Mouse (Mus musculus): Measurements from ENCODE around the gene Prrc2b.

Gene Prrc2b

GRCm38 (mm10) chr2:32162102-32162501, 11.2 kb downstream of the Prrc2b start:
- DNase-seq (ENCODE audit: low spot score in 2 of 2), result no peak

DNA sequence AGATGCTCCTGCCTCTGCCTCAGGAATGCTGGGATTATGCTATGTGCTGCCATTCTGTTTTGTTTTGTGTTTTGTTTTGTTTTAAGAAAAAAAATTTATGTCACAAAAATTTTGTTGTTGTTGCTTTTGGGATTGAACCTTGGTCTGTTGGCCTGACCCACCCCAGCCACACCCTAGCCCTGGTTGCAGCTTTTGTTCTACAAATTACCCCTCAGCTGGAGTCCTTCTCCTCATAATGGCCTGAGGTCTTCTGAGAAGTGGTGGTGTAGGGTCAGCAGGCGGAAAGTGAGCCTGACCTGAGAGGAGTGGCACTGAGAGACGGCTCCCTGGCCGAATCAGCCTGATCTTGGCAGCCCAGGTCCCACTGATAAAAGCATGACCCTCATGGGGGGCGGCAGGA, 11.8 kb downstream of the Prrc2b start:
- DNase-seq (ENCODE audit: low spot score in 2 of 2), result no peak

DNA sequence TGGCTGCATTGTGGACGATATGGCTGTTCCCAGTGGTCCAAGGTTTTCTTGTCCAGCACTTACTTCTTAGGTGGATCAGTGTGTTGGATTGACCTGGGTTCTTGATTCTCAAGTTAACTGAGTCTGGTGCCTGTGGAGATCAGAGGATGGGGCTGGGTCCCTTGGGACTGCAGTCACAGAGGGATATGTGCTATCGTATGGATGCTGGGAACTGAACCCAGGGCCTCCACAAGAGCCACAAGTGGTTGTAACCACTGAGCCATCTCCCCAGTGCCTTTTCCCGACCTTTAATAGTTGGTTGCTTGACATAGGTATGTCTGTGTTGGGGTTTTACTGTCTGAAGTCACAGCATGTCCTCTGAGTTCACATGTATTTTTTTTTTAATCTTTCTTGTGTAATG, 12.2 kb downstream of the Prrc2b start:
- no peak for DNase-seq (ENCODE audit: low spot score in 2 of 2)

DNA sequence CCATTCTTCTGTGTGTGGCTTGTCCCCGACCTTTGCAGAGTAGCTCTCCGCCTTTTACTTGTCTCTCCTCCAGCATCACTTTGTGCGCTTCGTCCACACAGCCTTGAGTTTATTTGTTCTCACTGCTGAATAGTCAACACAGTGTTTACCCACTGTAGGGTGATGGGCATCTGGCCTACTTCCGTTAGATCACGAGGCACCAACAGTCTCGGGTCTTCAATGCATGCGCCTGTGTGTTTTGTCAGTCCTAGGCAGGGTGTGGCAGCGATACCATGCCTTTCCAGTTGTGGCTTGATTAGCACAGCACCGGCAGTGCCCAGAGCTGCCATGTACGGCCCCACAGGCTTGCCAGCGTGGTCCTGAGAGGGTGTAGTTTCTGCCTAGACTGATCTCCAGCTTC, 13.6 kb downstream of the Prrc2b start:
- no peak for DNase-seq (ENCODE audit: low spot score in 2 of 2)

GRCm38 (mm10) chr2:32165040-32165800, 14.3 kb downstream of the Prrc2b start:
- no peak for DNase-seq (ENCODE audit: low spot score in 2 of 2)

- no peak for DNase-seq (ENCODE audit: low spot score in 2 of 2)
These were observed 15.7 kb downstream of the Prrc2b start for GRCm38 (mm10) chr2:32166581-32166980.

DNA sequence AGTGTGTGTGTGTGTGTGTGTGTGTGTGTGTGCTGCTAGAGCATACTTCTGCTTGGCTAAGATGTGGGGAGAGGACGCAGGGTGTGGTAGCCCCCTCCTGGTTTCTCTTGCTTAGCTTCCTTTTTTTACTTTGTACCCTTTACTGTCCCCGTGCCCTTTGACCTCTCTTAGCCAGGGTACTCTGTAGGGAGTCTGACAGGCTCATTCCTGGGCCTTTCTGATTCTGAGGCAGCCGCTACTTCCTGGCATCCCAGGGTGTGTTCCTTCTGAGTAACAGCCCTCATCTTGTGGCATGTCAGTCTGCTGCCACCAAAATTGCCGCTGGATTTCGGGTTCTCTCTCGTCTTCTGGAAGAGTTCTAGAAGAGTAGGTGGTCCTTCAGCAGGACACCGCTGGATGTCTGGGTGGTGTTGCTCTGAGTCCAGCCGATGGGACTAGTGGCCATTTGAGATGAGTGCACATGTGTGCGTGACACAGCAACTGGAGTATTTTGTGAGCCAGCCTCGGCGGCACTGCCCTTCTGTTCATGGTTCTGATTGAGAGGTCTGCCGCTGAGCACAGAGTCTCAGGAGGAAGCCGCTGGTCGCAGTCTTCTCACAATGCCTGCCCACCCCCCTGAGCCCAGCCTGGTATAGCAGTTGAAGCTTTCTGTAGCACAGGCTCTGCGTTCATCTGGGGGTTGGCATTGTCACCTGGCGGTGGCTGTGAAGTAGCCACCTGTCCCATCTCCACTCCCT, 16.3 kb downstream of the Prrc2b start:
- no peak for DNase-seq (ENCODE audit: low spot score in 2 of 2)

GRCm38 (mm10) chr2:32167819-32168218, 16.9 kb downstream of the Prrc2b start:
- peak; percentile 79 to 86 for DNase-seq (ENCODE audit: low spot score in 2 of 2)

GRCm38 (mm10) chr2:32169292-32169691, 18.4 kb downstream of the Prrc2b start:
- DNase-seq (ENCODE audit: low spot score in 2 of 2), result no peak

DNA sequence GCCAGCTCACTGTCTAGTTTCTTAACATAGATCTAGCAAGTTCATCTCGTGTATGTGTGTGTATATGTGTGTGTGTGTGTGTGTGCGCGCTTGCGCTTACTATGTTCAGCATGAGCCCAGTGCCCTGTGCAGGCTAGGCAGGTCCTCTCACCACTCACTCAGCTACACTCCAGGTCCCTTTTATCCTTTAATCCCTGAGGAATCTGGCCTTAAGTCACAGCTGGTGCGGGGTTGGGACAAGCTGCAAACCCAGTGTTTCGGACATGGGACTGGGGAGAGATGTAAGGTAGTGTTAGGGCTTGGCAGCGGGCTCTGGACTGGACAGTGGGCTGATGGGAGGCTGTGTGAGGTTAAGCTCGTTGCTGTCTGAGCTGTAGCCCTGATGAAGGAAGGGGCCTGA, 19.1 kb downstream of the Prrc2b start:
- DNase-seq (ENCODE audit: low spot score in 2 of 2), result no peak

GRCm38 (mm10) chr2:32171658-32172433, 21.0 kb downstream of the Prrc2b start:
- DNase-seq (ENCODE audit: low spot score in 2 of 2), result no peak

- DNase-seq (ENCODE audit: low spot score in 2 of 2), result peak; percentile 90 to 92
These were observed 23.4 kb downstream of the Prrc2b start for GRCm38 (mm10) chr2:32174170-32174741.

- no peak for DNase-seq (ENCODE audit: low spot score in 2 of 2)
These were observed 24.2 kb downstream of the Prrc2b start for GRCm38 (mm10) chr2:32175051-32175466.

GRCm38 (mm10) chr2:32175508-32175907, 24.6 kb downstream of the Prrc2b start:
- DNase-seq (ENCODE audit: low spot score in 2 of 2), result no peak

GRCm38 (mm10) chr2:32176848-32177247, 26.0 kb downstream of the Prrc2b start:
- no peak for DNase-seq (ENCODE audit: low spot score in 2 of 2)

DNA sequence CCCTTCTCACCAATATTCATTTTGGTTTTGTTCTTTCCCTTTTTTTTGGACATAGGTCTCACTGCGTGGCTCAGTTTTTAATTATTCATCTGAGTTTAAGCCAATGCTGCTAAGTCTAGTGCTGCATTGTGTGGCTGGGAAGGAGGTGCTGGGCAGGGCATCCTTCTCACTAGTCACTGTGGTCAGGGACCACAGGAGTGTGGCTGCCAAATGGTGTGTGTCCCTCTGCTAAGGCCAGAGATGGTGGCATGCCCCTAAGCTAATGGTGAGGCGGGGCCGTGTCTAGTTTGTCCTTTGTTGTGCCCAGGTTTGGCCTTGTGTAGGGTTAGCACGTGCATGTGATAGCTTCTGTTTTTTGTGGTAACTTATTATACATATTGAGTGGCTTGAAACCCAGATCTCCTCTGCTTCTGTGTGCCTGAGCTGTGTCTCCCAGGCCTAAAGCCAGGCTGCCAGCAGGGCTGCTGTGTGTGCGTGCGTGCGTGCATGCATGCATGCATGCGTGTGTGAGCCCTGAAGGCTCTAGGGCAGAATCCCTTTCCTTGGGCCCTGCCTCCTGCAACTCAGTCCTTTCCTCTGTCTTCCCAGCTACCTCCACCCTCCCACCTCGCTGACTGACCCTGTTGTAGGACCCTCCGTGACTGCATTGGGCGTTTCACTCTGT, 26.6 kb downstream of the Prrc2b start:
- no peak for DNase-seq (ENCODE audit: low spot score in 2 of 2)

DNA sequence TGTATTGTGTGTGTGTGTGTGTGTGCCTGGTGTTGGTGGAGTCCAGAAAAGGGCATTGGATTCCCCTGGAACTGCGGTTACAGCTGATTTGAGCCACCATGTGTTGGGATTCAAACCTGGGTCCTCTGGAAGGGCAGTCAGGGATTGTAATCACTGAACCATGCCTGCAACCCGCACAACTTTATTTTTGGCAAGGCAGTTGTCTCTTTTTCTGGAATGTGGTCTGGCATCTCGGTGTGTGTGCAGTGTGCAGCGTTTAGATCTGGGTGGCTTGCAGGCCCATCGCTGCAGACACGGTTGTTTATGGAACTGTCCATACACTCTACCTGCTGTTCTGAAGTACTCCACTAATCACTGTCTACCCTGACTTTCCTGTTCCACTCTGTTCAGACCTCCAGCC, 28.5 kb downstream of the Prrc2b start:
- no peak for DNase-seq (ENCODE audit: low spot score in 2 of 2)

GRCm38 (mm10) chr2:32180127-32180526, 29.2 kb downstream of the Prrc2b start:
- no peak for DNase-seq (ENCODE audit: low spot score in 2 of 2)

GRCm38 (mm10) chr2:32181364-32181763, 30.5 kb downstream of the Prrc2b start:
- DNase-seq (ENCODE audit: low spot score in 2 of 2), result no peak

- no peak for DNase-seq (ENCODE audit: low spot score in 2 of 2)
These were observed 31.2 kb downstream of the Prrc2b start for GRCm38 (mm10) chr2:32182119-32182518.

DNA sequence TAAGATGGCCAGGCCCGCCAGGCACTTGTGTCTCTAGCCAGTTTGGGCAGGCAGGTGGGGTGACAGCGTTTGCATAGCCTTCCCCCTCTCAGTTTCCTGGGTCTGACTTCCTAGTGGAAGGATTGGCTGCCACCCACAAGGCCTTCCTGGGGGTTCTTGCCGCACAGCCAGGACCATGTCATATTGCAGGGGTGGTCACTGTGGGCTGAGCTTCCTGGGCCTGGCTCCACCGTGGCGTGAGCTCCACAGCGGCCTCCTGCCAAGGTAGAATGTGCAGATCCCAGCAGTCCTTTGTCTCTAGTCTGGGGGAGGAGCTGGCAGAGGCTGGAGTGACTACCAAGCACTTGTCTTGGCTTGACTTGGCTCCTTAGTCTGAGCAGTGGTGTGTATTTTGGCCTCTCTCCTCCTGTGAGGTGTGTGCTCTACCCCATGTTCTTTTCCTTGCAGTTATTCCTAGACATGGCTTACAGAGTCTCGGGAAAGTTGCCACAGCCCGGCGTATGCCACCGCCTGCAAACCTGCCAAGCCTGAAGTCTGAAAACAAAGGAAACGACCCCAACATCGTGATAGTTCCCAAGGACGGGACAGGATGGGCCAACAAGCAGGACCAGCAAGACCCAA, 31.9 kb downstream of the Prrc2b start:
- peak in 1 of 2 experiments; percentile 44 for DNase-seq (ENCODE audit: low spot score in 2 of 2)
